Mouse (Mus musculus): ENCODE results near the gene Fstl4.

Fstl4 gene

DNA sequence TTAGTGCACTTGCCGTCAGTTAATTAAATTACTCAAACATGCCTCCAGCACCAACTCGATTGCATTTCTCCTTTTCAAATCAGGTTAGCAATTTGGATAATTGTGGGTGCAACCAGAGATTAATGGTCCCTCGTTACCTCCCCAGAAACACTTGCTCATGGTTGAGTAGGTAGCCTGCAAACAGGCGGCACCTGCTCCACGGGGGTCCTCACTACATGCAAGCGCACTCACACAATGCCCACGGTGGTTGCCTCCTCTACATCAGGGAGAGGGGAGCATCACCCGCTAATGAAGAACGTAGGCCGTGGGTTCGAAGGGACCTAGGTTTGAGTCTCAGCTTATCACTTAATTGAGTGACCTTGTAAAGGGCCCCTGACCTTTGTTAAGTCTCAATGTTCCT, 371.9 kb downstream of the Fstl4 start:
- no peak for DNase-seq (ENCODE audit: low read depth, low spot score)

DNA sequence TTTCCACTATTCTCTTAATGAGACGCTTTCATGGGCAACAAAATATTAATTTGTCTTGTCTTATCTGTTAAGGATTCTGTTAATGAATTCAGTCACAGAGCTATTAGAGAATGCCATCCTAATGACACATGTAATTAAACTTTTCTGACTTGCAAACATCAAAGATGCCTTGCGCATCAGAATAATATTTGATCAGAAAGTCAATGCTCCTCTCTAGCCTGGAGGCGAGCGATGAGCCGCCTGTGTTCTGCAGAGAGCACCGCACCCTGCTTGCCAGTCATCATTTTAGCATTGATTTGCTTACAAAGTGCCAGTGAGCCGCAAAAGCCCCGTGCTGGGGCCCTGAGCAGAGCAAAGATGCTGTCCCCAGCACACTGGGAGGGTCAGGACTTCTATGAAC, 372.9 kb downstream of the Fstl4 start:
- no peak for DNase-seq (ENCODE audit: low read depth, low spot score)

DNA sequence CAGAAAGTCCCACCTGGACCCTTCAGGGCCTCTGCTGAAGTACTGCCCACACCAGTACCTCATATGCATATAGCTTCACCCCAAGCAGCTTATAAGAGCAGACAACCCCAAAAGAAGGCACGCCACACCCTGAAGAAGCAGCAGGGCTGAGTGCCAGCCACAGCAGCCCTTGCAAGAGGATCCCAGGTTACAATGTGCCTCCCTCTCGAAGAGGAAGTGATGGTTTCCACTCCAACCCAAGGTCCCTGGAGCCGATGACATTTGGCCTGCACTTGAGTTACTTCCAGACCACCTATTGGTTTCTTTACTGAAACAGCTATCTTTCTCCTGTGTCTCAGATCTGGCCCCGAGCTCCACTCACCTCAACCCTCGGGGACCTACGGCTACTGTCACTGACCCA, 373.8 kb downstream of the Fstl4 start:
- no peak for DNase-seq (ENCODE audit: low read depth, low spot score)

DNA sequence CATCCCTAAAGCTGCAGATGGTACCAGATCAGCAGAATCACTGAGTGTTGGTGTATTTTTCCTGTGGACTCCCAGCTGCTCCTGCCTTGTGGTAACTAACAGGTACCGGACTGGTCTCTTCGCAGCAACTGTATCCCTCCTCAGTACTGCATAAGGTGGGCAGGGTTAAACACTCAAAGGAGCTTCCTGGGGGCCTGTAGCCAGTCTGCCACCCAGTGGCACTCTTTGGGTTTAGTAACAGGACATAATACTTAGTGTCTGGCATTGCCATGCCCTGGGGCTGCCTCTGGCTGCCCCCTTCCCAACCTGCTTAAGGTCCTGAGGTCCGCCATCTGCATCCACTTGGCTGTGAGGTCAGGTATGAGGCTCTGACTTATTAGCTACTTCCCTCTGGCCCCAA, 375.2 kb downstream of the Fstl4 start:
- no peak for DNase-seq (ENCODE audit: low read depth, low spot score)

DNA sequence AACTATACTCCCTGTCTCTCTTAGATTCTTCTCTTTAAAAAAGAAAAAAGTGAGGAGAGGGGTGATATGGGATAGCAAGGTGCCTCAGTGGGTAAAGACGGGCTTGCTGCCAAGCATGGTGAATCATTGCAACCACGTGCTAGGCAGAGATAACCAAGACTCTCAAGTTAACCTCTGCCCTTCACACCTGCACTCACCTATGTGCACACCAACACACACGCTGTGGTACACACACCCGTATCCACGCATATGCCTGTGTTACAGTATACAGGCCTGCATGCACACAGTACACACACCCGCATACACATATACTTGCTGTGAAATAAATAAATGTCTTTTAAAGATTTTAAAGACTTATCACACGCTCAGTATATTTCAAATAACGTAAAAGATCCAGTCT, 375.8 kb downstream of the Fstl4 start:
- DNase-seq (ENCODE audit: low read depth, low spot score): no peak

DNA sequence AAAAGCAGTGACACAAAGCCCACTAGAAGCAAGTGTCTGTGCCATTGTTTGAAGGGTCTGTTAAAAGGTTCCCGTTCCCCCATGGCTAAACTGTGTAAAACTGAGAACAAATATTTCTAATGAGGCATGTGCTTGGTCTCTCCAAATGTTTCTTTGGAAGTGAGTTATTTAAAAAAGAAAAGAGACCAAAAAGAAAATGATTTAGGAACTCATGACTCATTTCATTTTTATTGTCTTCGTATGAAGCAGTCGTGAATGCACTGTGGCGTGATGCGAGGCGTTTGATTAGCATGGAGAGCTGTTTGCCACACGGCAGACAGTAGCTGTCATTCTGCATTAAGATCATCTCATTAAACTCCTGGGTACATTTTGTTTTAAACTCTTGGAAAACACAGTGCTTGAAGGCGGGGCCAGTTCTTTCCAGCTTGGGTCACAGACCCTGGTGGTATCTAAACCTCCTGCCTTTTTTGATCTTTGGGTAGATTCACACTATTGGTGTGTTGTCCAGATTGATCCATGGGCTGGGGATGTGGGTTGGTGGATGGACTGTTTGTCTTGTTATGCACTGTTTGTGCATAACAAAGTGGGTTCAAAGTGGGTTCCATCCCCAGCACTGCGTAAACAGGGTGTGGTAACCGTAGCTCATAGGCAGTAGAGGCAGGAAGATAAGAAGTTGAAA, 376.4 kb downstream of the Fstl4 start:
- peak; percentile 18 for DNase-seq (ENCODE audit: low read depth, low spot score)

DNA sequence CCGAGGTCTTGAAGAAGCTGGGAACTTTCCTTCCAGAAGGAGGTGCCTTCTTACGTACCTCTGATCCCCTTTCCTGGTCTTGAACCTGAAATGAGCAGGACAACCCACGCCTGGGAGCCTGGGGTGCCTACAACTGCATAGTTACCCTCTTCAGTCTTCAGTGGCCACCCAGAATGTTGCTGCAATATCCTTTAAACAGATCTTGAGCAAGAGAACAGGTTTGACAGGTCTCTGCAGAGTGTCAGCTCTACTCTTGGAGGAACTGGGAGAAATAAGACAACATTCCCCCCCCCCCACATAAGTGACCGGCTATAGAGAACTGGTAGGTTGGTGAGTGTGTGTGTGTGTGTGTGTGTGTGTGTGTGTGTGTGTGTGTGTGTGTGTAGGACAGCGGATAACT, 379.1 kb downstream of the Fstl4 start:
- no peak for DNase-seq (ENCODE audit: low read depth, low spot score)

DNA sequence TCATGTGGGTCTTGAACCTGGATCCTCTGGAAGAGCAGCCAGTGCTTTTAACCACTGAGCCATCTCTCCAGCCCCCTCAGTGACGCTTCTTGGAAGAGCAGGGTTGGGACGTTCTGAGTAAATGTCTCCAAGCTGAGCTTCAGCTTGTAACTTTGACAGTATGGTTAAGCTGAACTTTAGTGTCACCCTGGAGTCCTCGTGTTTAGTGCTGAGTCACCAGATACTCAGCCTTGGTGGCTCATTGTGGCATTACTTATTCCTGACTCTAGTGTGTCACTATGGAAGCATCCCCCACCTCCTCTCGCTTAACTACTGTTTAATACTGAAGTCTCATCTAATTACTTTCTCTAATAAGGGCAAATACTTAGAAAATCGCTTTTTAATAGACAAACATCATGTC, 380.1 kb downstream of the Fstl4 start:
- no peak for DNase-seq (ENCODE audit: low read depth, low spot score)

DNA sequence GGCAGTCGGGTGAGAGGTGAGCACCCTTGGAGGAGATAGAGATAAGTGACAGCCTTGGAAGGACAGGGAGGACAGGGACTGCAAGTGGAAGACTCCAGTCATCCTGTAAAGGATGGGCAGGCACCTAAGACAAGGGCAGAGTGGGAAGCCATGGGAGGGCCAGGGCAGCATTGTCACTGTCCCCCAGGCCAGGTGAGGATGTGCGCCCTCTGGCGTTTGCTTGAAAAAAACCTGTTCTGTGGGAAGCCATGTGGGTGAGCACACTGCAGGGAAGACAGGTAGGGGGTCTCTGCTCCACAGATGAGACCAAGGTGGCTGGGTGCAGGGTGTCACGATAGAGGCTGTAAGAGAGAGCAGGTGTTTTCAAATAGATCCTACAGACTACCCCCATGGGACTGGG, 381.9 kb downstream of the Fstl4 start:
- DNase-seq (ENCODE audit: low read depth, low spot score): peak; percentile 46

DNA sequence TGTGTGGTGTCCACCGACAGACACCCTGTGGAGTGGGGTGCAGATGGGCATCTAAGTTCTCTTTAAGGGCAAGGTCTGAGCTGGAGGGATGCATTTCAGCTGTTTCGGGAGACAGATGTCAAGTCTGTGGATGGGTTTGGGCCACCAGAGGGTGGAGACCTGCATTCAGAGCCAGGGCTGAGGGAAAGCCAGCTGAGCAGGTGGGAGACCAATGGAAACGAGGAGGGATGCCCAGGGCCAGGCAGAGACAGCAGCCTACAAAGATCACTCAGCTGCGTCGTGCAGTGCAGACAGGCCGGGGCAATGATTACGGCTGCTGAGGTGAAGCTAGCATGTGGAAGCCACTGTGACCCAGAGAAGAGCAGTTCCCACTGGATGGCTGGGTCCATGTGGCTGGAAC, 392.0 kb downstream of the Fstl4 start:
- no peak for DNase-seq (ENCODE audit: low read depth, low spot score)

DNA sequence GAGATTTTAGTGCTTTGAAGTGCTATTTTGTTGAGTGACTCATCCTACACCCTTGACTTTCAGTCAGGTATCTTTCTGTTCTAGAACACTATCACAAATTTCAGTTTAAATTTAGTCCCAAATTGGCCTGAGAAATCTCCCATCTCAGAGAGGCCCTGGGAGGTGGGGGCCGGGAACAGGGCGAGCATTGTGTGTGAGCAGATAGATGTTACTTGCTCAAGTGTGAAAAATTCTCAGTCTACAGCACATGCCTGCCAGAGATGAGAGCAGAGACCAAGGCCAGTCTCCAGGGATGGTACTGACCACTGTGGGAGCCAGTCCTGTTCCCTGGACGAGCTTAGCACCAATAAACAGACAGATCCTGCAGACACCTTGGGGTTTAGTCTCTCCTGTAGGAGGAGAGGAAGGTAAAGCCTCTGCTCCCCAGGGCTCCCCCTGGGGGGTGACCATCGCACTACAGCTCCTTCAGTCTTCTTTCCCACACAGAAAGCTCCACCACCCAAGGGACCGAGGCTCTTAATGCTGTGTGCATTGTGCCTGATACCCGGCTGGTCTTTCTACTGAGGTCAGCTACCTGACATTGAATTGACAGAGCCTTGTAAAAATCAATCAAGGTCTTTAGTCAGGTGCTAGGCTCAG, 393.3 kb downstream of the Fstl4 start:
- DNase-seq (ENCODE audit: low read depth, low spot score): peak; percentile 11

DNA sequence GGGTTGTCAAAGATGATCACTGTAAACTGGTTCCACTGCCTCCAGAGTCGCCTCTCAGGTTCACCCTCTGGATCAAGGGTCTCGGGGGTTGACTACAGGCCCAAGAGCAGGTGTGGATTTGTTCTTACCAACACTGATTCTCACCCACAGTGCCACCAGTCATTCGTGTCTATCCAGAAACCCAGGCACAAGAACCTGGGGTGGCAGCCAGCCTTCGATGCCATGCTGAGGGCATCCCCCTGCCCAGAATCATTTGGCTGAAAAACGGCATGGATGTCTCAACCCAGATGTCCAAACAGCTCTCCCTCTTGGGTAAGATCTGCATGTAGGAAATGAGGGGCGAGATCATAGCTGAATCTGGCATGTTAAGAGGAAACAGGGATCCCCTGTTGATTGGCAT, 398.0 kb downstream of the Fstl4 start:
- DNase-seq (ENCODE audit: low read depth, low spot score): no peak

DNA sequence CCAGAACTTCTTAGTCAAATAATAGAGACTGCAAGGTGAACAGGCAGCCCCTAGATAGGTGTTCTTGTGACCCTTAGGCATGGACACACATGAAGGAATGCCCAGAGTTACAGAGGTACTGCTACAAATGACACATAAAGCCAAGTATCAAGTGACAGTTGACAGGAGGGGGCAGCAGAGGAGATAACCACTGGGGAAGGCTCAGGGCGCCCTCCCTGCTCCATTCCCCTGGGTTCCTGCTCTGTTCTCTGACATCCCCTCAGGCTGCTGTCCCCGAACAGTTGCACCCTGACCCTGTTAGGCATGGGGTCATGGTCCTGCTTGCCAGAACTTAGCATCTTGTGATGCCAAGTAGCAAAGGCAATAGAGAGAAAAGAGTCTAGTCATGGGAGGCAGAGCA, 402.0 kb downstream of the Fstl4 start:
- DNase-seq (ENCODE audit: low read depth, low spot score): no peak

DNA sequence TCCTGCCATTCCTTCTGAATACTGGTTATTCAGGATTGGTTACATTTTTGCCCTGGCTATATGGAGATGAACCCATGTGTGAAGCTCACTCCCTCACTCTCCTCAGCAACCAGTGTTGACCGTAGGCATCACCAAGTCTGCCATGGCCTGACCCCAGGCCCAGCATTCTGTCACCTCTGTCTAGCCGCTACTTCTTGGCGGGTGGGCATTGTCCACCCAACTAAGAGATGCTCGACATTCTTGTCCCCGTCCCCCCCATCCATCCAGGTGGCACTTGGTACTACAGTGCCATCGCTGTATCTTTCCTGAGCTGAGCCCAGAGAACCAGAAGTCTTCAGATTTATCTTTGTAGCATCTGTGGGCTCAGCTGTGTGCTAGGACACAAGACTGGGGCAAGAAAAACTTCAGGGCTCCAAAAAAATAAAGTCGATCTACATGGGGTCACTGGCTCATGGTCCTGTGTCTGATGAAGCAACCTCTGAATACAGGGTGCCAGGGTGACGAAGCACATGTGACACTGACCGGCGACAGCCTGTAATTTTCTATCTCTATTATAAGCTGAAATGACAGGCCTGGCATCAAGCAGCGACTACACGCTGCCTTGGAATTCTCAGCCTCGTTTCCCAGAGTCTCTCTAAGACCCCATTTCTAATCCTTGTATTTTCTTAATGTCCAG, 417.9 kb downstream of the Fstl4 start:
- DNase-seq (ENCODE audit: low read depth, low spot score): no peak

DNA sequence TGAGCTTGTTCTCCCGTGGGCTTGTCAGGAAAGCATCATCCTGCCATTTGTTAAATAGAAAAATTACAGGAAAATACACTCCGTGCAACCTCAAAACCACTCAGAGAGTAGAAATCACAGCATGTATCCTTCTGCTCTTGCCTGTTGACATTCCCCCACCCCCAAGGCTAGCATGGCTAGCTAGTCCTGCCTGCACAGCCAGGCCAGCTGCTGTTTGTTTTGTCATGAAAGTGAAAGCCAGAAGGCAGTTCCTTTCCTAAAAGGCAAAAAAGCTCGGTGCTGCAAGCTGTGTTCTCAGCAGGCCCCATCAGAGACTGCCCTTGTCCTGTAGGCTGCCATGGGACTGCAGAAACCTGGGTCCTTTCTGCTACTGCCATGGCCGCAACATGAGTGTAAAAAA, 418.4 kb downstream of the Fstl4 start:
- DNase-seq (ENCODE audit: low read depth, low spot score): no peak

DNA sequence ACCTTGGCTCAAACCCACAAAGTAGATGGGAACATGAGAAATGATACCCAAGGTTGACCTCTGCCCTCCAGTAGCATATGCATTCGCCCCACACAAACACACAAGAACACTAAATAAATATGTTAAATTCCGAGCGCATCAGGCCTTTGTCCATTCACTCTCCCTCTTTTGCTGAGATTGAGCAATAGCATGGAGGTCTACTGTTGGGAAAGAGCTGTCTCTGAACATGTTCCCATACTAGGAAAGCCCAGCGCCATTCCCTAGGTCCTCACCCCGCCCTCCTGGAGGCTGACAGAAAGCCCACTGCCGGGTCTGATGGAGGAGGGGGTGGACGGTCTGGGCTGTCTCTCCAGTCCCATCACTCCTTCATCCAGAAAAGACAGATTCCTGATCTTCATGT, 419.6 kb downstream of the Fstl4 start:
- no peak for DNase-seq (ENCODE audit: low read depth, low spot score)

DNA sequence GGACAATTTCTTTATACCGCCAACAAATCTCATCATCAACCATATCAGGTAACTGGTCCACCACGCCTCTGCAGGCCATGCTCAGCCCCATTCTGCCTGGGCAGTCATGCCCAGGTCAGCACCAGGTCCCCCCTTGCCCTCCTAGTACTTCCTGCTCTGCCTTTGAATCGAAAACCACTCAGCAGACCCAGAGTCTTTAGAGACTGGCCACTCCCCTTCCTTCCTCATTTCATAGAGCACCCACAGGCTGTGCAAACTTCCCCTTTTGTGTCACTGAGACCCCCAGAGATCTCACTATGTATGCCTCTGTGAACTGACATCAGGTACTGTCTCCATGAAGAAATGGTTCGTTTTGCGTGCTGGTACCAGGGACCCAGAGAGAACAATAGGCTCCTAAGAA, 420.3 kb downstream of the Fstl4 start:
- DNase-seq (ENCODE audit: low read depth, low spot score): no peak

DNA sequence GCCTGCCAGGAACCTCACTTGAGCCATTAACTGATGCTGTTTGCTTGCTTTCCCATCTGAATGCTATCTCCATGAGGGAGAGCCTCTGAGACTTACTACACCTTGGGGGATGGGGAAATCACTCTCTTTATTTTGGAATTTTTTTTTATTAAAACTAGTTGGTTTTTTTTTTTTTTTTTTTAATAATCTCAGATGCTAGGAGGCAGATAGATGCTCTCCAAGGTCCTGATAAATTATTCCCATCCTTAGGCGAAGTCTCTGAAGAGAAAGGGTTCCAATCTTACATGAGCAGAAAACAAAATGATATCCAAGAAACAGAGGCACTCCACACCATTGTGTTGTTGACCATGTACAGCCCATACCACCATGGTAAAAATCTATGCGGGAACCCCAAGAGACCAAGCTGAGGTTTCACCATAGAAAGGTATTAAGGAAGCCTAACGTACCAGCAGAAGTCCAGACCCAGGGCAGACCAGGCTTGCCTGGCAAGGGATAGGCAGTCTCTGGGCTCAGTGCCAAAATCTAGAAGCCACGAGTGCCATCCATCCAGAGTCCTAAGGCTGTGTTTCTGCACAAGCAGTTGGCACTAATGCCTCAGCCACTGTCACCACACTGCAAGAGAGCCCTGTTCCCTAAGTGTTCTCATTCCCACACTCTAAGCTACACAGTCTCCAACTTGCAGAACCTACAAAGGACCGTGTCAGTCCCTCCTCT, 423.1 kb downstream of the Fstl4 start:
- no peak for DNase-seq (ENCODE audit: low read depth, low spot score)

DNA sequence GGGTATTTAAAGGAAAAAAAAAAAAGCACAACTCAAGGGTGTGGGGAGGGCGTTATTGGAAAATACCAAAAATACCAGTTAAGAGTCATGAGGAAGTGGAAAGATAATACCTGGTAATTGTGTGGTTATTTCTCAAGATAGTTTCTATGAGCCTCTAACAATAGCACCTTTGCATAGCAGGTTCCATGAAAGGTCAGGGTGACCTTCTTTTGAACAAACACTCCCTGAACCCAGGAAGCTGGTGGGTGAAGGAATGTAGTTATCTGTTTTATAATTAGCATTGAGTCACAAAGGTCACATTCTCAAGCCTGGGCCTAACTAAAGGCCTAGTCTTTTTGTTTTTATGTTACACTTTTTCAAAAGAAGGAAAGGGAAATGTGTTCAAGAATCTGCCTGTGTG, 432.1 kb downstream of the Fstl4 start:
- peak; percentile 89 for DNase-seq (ENCODE audit: low read depth, low spot score)

DNA sequence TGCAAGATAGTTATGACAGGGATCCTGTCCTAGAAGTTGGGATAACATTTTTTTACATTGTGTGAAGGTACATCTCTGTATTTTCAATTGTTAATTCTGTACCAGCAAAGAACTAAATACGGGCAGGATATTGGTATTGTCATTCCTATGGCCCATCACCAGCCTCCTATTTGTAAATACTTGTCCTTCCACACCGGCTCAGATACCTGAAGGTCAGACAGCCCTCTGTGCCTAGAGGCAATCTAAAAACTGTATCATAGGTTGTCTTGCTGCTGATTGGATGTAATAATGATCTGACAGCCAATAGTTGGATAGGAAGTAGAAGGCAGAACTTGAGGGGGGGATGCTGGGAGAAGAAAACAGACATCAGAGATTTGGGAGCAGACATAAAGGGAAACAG, 432.7 kb downstream of the Fstl4 start:
- DNase-seq (ENCODE audit: low read depth, low spot score): peak; percentile 63

DNA sequence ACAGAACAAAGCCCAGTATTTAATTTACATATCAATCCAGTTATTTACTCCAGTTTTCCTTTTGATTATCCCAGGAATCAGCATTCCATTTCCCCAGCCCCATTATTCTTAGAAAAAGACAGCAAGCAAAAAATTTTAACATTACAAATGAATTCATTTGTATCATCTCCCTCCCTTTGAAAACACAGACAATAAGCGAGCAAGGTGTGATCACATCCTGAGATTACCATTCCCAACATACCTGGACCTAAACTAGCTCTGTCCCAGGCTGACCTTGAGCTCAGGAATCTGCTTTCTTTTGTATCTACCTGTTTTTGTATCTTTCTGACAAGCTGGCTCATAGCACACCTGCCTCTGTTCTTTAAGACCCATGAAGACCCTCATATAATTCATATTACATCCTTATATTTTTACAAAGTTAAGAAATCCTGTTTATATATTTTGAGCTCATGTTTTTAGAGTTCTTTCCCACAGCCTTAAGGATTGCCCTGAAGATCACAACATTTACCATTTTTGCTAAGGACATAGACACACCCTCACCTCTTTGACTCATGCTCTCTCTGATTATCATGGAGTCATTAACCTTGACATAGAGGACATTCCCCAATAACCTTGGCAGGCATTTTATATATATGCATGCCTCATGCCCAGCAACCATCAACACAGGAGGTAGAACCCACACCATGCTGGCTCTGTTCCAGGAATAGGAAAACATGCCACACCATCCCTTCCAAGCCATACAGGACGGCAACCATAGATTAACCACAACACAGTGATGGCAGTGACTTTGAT, 438.2 kb downstream of the Fstl4 start:
- DNase-seq (ENCODE audit: low read depth, low spot score): peak; percentile 97

DNA sequence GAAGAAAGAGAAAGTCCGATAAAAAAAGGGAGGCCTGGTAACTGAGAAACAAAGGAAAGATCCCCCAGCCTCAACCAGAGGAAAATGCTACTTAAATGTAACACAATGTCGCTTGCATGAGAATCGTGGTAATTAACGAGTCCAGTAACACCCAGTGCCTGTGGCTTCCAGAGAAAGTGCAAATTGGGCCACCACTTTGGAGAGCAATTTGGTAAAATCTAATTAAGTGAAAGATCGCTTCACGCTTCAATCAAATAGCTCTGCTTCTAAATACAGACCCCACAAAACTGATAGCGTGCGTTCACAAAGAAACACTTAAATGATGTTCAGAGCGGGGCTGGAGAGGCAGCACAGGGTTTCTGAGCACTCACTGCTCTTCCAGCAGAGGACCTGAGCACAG, 446.4 kb downstream of the Fstl4 start:
- DNase-seq (ENCODE audit: low read depth, low spot score): no peak

Data from R1 (cell line).